Mouse (Mus musculus): Measurements from ENCODE around the gene Glmp. TPM values are rescaled to one million over a fixed set of nuclear protein-coding genes. Genes with fewer than 3 reads are reported as not detected.

Glmp gene
- total and polyA plus RNA-seq, 3 experiments = 42.7 to 163 (median 75.6) TPM

DNA sequence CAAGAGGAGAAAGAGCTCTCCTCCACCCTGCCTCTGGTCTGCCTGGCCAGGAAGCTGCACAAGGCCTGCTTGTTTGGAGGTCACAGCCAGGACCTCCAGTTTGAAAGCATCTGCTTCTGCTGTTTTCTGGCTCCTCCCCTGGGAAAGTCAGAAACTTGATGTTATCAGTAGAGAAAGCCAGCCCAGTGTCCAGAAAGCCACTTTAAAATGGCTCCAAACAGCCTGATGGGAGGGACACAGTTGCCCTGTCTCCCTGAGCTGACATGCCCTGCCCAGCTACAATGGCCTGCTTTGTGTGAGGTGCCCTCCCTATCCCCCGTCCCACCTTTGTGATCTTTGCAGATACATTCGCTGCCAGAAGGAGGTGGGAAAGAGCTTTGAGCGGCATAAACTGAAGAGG is 35.2 kb downstream of the Glmp start:
- H3K27ac ChIP-seq (ENCODE audit: insufficient read depth, low read depth) = no peak overlapping the region
- TF ChIP-seq TCF12 (IDR thresholded peaks at IDR 0.05; ENCODE audit: low read depth, low read length) (no peak), ZKSCAN1 (IDR thresholded peaks at IDR 0.05; ENCODE audit: borderline replicate concordance, low read depth, low read length) (no peak), ZNF384 (IDR thresholded peaks at IDR 0.05; ENCODE audit: low read depth, low read length) (no peak), MAFK (IDR thresholded peaks at IDR 0.05; ENCODE audit: insufficient replicate concordance, low read length) (no peak), CHD2 (IDR thresholded peaks at IDR 0.05; ENCODE audit: low read length) (no peak), RAD21 (IDR thresholded peaks at IDR 0.05; ENCODE audit: low read depth, low read length) (no peak), USF1 (IDR thresholded peaks at IDR 0.05; ENCODE audit: low read depth, low read length) (no peak), JUN (IDR thresholded peaks at IDR 0.05; ENCODE audit: insufficient read depth, low read depth, low read length) (no peak)
- no peak overlapping the region for H3K4me2 ChIP-seq (ENCODE audit: insufficient read depth, low read depth, poor library complexity, severe bottlenecking)
- dilution Hi-C loops (cut with MboI; ENCODE audit: extremely low pct_ligation_motif_present, extremely low pct_unique_long_range_greater_than_20kb, low sequenced_read_pairs) (no loop called here), in situ Hi-C loops (cut with MboI; ENCODE audit: low pct_ligation_motif_present, low pct_unique_long_range_greater_than_20kb, low sequenced_read_pairs) (no loop called here)
- no peaks in the 10 kb centered on the region for H3K27me3 ChIP-seq (replicated peaks)
- H3K4me3 ChIP-seq (replicated peaks in 1 of 3; ENCODE audit: low read depth in 2 of 3, low read length in 2 of 3, poor library complexity in 1 of 3) = no peak overlapping the region
- H3K36me3 ChIP-seq (replicated peaks in 1 of 2; ENCODE audit: control insufficient read depth in 1 of 2, insufficient read depth in 1 of 2, low read length in 1 of 2) = peaks cover 74 to 98% of the 10 kb centered on the region in 2 experiments
- no peaks in the 10 kb centered on the region for H3K4me1 ChIP-seq (ENCODE audit: control insufficient read depth in 1 of 2, insufficient read depth in 2 of 2)
- H3K79me2 ChIP-seq (replicated peaks; ENCODE audit: control insufficient read depth, extremely low read depth, insufficient read depth, poor library complexity, severe bottlenecking) = no peaks in the 10 kb centered on the region
- H3K9ac ChIP-seq (ENCODE audit: insufficient read depth, low read depth) = no peak overlapping the region
- no peak for DNase-seq (ENCODE audit: extremely low read depth)
- no peaks in the 10 kb centered on the region for H3K9me3 ChIP-seq (replicated peaks; ENCODE audit: low read length)

GRCm38 (mm10) chr3:88361096-88361495 is 36.3 kb downstream of the Glmp start:
- no peaks in the 10 kb centered on the region for H3K9me3 ChIP-seq (replicated peaks; ENCODE audit: low read length)
- no peak overlapping the region for H3K9ac ChIP-seq (ENCODE audit: insufficient read depth, low read depth)
- peaks cover 63 to 94% of the 10 kb centered on the region in 2 experiments for H3K36me3 ChIP-seq (replicated peaks in 1 of 2; ENCODE audit: control insufficient read depth in 1 of 2, insufficient read depth in 1 of 2, low read length in 1 of 2)
- TF ChIP-seq RAD21 (IDR thresholded peaks at IDR 0.05; ENCODE audit: low read depth, low read length) (no peak), ETS1 (conservative IDR thresholded peaks at IDR 0.05; ENCODE audit: low read depth, low read length) (no peak), MYC (IDR thresholded peaks at IDR 0.05; ENCODE audit: low read depth, low read length) (no peak), BHLHE40 (IDR thresholded peaks at IDR 0.05; ENCODE audit: low read depth, low read length) (no peak), ZMIZ1 (IDR thresholded peaks at IDR 0.05; ENCODE audit: low read depth, low read length) (no peak), E2F4 (IDR thresholded peaks at IDR 0.05; ENCODE audit: insufficient replicate concordance, low read depth, low read length) (no peak), ELF1 (IDR thresholded peaks at IDR 0.05; ENCODE audit: low read depth, low read length) (no peak), MAX (IDR thresholded peaks at IDR 0.05; ENCODE audit: low read length) (no peak), SIN3A (IDR thresholded peaks at IDR 0.05; ENCODE audit: low read length) (no peak), CHD1 (IDR thresholded peaks at IDR 0.05; ENCODE audit: low read depth, low read length) (no peak), GABPA (IDR thresholded peaks at IDR 0.05; ENCODE audit: insufficient replicate concordance, low read depth, low read length) (no peak), ZKSCAN1 (IDR thresholded peaks at IDR 0.05; ENCODE audit: borderline replicate concordance, low read depth, low read length) (no peak), NRF1 (IDR thresholded peaks at IDR 0.05; ENCODE audit: low read depth, low read length) (no peak), TCF12 (IDR thresholded peaks at IDR 0.05; ENCODE audit: low read depth, low read length) (no peak), CHD2 (IDR thresholded peaks at IDR 0.05; ENCODE audit: low read length) (no peak)
- H3K79me2 ChIP-seq (replicated peaks; ENCODE audit: control insufficient read depth, extremely low read depth, insufficient read depth, poor library complexity, severe bottlenecking) = no peaks in the 10 kb centered on the region
- in situ Hi-C loops (cut with MboI; ENCODE audit: low pct_ligation_motif_present, low pct_unique_long_range_greater_than_20kb, low sequenced_read_pairs) = no loop called here
- no peak overlapping the region for H3K27ac ChIP-seq (ENCODE audit: insufficient read depth, low read depth)
- DNase-seq (ENCODE audit: extremely low read depth) = no peak
- H3K4me1 ChIP-seq (ENCODE audit: control insufficient read depth in 1 of 2, insufficient read depth in 2 of 2) = no peaks in the 10 kb centered on the region
- no peak overlapping the region for H3K4me3 ChIP-seq (replicated peaks in 1 of 3; ENCODE audit: low read depth in 2 of 3, low read length in 2 of 3, poor library complexity in 1 of 3)
- H3K27me3 ChIP-seq (replicated peaks) = no peaks in the 10 kb centered on the region
- dilution Hi-C loops (cut with MboI; ENCODE audit: extremely low pct_ligation_motif_present, extremely low pct_unique_long_range_greater_than_20kb, low sequenced_read_pairs) = no loop called here
- no peak overlapping the region for H3K4me2 ChIP-seq (ENCODE audit: insufficient read depth, low read depth, poor library complexity, severe bottlenecking)
